Mouse (Mus musculus): ENCODE measurements around the gene AU040320.

AU040320 gene

DNA sequence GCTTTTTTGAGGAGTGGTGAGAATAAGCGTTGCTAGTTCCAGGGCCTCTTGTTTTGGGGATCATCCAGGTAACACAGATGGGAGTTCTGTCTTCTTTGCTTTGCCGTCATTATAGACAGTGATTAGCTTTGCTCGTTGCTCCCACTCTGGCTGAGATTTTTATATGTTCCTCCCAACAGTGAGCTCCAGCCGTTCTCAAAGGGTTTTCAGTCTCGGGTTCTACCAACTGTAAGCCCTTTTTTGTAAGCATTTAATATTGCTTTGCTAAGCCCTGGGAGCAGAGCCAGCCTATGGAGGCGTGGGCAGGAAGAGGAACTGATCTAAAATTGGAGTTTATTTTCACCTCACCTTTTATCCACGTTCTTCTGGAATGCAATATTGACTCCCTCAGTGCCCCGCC, 29.7 kb downstream of the AU040320 start:
- no peak for DNase-seq (ENCODE audit: low read depth, low spot score)

DNA sequence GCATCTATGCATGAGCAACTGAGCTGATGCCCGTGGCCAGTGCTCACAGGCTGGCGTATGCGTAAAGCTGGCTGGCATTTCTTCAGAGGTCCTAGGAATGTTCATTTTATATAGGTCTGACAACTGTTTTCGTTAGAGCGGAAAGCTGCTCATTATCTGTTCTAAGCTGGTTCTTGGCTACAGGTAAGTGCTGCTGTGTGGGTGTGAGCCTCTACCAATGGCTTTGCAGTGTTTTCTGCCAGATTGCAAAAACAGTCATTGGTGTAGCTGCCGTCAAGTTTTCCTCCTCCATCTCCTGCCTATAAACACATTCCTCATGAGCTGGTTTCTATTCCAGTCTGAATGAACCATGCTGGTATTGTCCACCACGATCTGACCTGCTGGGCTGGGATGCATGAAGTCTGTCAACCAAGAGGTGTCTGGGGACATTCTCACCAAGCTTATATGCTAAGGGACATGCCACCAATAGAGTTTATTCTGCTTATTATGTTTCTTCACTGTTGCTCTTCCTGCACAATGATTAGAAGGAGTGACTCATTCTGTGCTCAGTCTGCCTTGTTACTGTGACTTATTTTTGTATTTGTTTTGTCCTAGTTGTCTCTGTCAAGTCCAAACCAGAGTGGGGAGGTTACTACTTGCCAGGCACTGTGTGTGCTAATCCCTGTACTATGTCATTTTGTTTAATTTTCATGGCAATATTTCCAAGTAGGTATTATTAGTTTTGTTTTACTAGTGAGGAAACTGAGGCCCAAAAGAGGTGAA, 39.2 kb downstream of the AU040320 start:
- DNase-seq (ENCODE audit: low read depth, low spot score), result no peak

DNA sequence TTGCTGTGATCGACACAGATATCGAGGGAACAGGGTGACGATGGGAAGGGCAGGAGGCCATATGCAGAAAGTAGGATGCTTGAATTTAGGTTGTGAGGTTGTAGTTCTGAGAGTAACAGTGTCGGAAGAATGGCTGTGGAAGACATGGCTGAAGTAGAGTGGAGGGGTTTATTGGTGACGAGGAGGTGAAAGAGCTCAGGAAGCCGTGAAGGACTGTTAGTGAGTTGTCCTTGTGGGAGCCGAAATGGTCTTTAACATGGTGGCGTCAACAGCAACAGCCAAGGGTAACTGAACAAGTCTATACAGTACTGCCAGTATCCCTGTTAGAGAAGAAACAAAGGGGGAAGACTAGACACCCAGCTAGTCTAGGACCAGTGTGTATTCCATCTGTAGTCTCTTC, 48.8 kb downstream of the AU040320 start:
- no peak for DNase-seq (ENCODE audit: low read depth, low spot score)

DNA sequence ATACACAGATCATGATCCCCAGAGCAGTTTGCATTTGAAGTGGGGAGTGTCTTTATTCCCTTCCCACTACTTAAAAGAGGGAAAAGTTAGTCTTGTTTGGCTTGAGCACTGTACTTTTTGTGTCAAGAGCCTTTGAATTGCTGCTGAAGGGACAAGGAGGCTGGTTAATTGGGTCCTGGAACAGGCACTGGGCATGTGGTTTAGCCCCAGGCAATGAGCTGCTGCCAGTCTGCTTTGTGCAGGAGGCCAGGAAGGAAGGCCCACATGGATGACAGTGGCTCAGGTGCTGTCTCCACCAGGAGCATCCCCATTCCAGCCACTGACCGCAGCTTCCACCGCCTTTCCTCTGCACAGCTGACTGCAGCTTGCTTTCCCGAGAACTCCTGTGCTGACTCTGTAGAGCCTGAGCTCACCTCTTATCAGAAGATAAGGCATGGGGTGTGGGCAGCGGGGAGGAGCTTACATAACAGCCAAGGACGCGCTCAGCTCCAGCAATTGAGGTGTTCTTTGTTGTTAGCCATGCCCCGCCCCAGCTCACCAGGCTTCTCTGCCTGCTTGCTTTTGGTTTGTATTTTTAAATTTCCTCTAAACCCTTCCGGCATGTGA, 50.0 kb downstream of the AU040320 start:
- DNase-seq (ENCODE audit: low read depth, low spot score), result no peak

DNA sequence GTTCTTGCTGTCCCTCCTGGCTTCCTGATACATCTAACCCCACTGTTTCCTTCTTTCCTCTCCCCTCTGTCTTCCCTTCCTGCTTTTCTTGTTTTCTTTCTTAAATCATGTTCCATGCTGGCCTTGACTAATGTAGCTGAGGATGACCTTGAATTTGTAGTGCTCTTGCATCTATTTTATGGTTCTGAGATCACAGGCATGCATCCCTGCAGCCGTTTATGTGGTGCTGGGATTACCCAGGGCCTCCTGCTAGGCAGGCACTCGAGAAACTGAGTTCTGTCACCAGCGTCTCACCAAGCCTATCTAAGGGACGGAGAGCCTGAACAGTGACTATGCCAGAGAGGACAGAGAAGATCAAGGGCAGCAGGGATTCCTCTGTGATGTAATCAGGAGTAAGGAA, 52.4 kb downstream of the AU040320 start:
- no peak for DNase-seq (ENCODE audit: low read depth, low spot score)

DNA sequence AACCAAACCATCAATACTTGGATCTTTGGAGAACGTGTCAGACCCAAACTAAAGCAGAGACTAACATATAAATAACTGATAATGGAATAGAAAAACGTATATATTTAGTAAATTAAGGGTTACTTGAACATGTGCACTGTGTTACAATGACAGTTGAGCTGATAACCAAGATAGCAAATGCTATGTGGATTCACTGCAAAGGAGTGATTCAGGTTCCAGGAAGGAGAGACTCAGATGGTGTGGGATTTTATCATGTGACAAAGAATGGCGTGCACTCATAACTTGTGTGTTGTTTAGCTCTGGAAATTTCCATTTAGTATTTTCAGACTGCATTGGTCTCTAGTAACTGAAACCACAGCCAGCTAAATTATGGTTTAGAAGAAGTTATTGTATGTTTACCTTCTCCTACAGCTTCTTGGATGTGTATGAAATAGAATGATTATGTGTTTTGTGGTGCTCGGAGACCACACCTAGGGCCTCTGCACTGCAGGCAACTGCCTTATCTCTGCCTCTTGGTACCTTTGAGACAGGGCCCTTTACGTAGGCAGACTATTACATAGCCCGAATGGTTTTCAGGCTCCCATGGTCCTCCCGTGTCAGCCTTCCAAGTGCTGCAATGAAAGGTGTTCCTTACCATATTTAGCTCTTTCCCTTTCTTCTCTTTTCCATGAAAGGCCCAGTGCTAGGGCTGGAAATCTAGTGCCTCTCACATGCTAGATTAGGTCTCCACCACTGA, 53.5 kb downstream of the AU040320 start:
- no peak for DNase-seq (ENCODE audit: low read depth, low spot score)

DNA sequence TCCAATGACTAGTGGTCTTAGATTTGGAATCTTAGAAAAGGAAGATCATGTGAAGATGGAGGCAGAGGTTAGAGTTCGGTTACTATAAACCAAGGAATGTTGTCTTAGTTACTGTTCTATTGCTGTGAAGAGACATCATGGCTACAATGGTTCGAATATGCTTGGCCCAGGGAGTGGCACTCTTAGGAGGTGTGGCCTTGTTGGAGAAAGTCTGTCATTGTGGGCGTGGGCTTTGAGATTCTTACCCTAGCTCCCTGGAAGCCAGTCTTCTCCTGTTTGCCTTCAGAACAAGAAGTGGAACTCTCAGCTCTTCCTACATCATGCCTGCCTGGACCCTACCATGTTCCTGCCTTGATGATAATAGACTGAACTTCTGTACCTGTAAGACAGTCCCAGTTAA, 57.2 kb downstream of the AU040320 start:
- DNase-seq (ENCODE audit: low read depth, low spot score), result no peak

DNA sequence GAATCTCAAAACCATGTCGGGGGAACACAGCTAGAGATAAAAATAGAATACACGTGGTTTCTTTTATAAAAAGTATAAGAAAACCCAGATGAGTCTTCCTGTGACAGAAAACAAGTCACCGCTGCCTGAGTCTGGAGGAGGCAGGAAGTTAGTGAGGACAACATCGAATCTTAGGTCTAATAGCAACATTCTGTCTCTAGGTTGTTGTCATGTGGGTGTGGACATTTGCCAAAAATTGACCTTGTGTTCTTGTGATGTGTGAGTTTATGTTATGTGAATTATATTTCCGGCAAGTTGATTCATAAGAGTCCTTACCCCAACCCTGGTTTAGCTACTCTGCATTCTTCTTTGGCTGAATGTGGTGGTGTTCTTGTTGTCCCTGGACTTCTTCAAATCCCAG, 59.9 kb downstream of the AU040320 start:
- no peak for DNase-seq (ENCODE audit: low read depth, low spot score)

DNA sequence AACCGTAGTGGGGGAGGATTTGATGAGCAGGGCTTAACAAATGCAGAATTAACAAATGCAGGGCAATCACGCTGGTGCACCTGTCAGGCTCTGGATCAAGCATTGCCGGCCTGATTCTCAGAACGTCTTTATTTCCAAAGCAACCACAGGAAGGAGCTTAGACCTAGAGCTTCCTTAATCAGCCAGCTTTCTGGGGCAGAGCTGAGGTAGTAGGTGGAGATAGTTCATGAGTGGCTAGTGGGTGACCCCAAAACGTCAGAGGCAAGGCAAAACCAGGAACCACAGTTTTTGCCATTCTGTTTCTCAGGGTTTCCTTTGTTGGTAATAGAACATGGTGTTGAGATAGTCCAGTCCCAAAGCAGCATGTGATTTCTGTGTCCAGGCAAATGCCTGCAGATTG, 61.5 kb downstream of the AU040320 start:
- peak; percentile 20 for DNase-seq (ENCODE audit: low read depth, low spot score)

DNA sequence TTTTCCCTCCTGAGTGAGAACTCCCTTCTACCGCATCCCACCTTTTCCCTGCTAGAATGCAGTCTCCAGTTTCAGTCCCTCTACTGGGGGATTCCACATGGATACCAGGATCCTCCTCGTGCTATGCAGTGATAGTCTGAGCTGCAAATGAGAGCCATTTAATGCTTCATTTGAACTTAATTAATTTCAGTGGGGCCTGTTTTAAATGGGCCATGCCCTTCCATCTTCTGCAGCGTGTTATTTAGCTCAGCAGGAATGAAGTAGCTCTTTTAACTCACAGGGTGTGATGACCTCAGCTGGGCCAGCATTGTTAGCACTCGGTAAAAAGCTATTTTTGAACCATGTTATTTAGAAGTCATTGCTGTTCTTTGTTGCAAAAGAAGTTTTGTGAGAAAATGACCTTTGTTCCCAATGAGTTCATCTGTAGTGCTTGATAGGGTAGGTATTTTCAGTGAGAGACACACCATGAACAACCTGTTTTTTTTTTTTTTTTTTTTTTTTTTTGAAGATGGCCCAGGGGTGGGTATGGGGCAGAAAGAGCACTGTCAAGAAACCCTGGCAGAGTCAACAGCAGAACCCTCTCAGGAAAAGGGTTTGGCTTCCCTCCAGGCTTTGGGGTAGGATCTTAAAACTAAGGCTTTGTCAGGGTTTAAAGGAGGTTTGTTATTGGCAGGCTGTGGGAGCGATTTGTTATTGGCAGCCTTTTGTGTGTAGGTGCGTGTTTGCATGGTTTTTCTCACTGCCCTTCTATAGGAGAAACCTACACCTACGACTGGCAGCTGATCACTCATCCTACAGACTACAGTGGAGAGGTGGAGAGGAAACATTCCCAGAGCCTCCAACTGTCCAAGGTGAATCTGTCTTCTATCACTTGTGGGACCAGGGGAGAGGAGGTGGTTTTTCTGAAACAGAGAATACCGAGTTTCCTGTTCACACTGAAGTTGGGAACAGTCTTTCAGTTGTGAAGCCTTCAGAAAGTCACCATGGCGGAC, 69.8 kb downstream of the AU040320 start:
- DNase-seq (ENCODE audit: low read depth, low spot score), result no peak

DNA sequence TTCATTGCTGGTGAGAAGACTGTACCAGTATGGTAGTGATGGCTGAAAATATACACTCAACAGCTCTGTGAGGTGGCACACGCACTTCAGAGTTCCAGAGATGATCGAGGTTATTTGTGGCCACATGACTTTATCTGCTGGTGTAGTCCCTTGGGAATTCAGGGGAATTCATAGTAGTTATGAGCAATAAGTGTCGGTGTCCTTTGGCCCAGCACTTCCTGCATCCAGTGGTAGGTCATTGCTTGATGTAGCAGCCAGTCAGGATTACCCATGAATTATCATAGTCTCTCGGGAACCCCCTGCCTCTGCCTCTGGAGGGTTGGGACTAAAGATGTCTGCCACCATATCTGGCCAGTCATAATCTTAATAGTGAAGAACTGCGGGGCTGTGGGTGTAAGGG, 70.6 kb downstream of the AU040320 start:
- no peak for DNase-seq (ENCODE audit: low read depth, low spot score)

DNA sequence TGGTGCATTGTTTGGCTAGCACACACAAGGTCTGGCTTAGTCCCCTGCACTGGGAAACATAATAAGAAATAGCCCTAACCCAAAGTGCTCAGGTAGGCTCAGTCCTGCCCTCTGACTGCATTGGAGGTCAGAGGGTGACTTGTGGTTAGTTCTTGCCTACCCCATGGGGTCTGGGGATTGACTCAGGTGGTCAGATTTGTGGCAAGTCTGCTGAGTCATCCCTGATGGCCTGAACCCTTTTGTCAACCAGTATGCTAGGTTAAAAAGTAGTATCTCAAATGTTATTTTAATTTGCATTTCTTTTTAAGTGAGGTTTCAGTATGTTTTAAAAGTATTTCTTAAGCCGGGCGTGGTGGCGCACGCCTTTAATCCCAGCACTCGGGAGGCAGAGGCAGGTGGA, 77.8 kb downstream of the AU040320 start:
- DNase-seq (ENCODE audit: low read depth, low spot score), result no peak

DNA sequence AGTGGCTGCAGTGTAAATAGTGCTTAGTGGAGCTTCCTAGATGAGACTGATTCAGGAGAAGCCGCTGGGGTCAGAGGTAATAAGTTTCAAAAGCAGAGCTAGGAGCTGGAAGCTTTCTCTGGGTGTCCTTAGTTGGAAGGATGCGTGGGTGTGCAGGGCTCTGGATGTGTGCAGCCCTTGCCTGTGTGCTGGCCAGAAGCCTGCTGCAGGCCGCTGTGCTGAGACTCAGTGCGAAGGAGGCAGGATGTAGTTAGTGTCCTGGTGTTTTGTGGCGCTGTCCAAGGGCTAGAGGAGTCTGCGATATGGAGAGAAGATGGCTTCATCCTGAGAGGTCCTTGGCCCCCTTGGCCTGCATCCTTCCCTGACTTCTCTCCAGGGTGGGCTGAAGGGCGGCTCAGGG, 85.5 kb downstream of the AU040320 start:
- DNase-seq (ENCODE audit: low read depth, low spot score), result no peak

DNA sequence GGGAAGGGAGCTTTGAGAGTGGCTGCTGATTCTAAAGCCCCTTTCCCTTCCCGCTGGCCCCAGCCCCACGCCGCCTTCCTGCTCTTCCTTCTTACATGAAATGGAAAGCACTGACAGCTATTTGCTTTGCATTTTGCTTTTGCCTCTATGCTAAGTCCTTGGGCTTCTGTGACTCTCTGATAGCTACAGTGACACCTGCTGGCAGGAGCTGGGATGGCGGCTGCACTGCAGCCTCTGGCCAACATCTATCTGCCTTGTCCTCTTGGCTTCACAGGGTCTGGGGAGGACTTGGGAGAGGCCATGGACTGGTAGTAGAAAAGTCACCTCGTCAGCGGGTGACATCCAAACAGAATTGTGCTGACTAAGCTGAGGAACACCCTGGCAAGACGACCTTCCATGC, 86.5 kb downstream of the AU040320 start:
- peak; percentile 73 for DNase-seq (ENCODE audit: low read depth, low spot score)

DNA sequence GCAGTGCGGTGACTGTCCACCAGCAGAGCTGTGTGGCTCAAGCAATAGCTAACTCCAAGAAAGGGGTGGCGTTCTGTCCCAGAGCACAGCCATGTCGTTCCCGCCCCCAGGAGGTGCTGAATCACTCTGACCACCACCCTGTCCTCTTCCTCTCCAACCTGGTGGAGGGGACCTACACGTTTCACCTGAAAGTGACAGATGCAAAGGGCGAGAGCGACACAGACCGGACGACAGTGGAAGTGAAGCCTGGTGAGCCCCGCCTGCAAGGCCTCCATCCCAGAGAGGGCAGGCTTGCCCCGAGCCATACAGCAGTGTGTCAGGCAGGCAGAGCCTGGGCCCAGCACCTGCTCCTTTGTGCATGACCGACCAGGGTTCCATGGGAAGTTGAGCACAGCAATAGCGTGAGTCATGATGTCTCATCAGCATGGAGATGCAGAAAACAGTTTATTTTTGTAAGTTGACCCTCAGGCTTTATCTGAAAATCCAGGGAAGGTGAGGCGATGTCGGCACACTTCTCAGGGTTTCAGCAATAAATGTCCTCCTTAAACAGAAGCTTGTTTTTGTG, 87.7 kb downstream of the AU040320 start:
- DNase-seq (ENCODE audit: low read depth, low spot score), result no peak

DNA sequence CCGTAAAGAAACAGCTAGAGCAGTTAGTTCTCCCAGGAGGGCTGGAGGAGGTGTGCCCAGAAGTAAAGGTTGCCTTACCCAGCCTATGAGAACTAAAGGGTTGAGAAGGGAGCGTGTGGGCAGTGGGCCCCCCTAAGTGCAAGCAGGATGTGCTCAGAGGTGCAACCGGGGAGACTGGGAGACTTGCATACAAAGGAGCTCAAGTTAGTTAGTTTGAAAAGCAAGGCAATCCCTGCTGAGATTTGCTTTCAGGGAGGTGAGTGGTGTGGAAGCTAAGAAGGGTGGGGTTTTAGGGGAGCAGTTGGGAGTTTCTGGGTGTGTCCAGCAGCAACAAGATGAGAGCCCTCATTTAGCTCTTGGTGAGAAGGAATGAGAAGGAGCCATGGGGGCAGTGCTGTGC, 89.6 kb downstream of the AU040320 start:
- no peak for DNase-seq (ENCODE audit: low read depth, low spot score)

DNA sequence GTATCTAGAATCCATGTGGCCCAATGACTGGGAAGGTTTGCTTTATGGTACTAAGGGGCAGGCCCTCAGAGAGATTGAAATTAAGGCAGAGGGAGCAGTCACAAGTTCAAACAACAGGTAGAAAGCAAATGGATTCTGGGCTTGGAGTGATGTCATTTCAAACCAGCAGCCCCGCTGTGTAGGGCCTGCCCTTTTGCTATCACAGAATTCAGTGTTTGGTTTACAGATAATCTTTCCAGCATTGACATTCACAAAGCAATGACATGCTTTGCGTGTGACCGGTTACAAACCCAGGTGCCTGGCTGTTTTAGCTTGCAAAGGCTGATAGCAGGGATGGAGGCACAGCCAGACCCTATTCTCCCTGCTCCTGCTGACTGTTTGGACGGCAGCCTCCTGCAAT, 92.3 kb downstream of the AU040320 start:
- DNase-seq (ENCODE audit: low read depth, low spot score), result no peak

DNA sequence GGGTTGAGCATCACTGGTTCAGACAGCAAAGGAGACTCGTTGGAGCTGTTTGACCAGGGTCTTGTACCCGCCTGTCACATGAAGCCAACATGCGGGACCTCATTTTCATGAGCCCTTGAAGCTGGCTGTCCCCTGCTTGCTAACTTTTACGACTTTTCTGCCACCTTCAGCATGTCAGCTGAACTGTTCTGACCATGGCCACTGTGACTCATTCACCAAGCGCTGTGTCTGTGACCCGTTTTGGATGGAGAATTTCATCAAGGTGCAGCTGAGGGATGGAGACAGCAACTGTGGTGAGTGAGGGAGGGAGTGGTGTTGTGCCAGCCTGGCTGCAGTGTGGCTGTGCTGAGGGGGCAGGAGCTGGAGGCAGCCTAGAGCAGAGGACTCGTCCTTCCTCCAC, 93.6 kb downstream of the AU040320 start:
- DNase-seq (ENCODE audit: low read depth, low spot score), result no peak

DNA sequence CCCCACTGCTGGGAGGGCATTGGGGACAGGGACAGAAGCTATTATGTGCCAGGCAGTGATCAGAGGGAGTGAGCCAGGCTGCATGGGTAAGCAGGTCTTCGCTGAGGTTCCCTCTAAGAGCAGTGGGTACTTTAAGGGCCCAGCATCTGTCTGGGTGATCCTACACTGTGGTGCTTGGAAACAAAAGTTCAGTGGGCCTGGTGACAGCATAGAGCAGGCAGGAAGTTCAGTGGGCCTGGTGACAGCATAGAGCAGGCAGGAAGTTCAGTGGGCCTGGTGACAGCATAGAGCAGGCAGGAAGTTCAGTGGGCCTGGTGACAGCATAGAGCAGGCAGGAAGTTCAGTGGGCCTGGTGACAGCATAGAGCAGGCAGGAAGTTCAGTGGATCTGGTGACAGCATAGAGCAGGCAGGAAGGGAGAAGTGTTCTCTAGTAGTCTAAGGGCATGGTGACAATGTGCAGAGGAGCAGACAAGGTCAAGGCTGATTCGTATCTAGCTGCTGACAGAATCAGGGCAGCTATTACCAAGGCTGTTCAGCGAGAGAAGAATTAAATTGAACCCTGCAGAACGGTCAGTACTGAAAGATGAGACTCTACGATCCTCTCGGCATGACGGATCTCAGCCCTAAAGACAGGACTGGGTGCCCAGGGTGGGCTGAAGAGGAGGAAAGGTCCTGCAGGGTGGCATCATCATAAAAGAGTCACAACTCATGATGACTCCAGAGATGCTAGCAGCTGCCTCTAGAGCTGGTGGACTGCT, 96.9 kb downstream of the AU040320 start:
- no peak for DNase-seq (ENCODE audit: low read depth, low spot score)

DNA sequence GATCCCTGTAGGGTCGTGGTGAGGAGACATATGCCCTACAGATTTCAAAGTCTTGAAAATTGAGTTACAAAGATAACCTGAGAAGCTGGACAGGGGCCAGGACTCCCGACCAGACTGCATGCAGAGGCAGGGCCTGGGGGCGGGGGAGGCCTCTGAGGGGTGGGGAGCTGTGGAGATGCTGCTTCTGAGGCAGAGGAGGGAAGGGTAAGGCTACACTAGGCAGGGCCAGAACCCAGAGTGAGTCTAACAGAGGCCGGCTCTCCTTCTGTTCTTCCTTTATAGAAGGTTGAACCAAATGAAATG, 97.4 kb downstream of the AU040320 start:
- DNase-seq (ENCODE audit: low read depth, low spot score), result no peak

DNA sequence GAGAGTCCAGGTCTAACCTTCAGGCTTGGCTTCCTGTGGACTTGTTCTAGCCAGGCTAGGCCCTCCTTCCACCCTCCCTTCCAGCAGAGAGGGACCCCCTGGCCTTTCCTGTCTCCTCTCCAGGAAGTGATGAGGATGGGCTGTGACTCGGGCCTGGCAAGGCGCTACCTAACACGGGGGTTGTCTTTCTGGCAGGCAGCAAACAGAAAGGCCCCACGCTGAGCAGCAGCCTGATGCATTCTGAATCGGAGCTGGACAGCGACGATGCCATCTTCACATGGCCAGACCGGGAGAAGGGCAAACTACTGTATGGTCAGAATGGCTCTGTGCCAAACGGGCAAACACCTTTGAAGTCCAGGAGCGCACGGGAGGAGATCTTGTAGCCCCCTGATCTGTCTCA, 99.6 kb downstream of the AU040320 start:
- DNase-seq (ENCODE audit: low read depth, low spot score), result no peak

All from retina, postnatal 7 days (tissue).